Mouse (Mus musculus) ES-E14 (cell line): ENCODE data around the gene Eepd1. TPM values are rescaled to one million over a fixed set of nuclear protein-coding genes. Genes with fewer than 3 reads are reported as not detected.

Experiments
- DNase-seq: peaks from one replicate; pipeline ENCODE4 v3.0.0-alpha.2; 2013; ENCODE audit warnings: low read depth, low spot score
- H3K27ac ChIP-seq: 2 replicates; pipeline ENCODE4 v1.5.1; 2012; ENCODE audit warnings: low read depth, mild to moderate bottlenecking, low read length, moderate library complexity, mixed read lengths; ENCODE audit not compliant: poor library complexity, insufficient read depth, severe bottlenecking
- H3K36me3 ChIP-seq: 2 replicates; pipeline ENCODE4 v1.6.1; 2012; ENCODE audit warnings: mild to moderate bottlenecking, low read length, moderate library complexity, mixed read lengths; ENCODE audit not compliant: control insufficient read depth, poor library complexity, insufficient read depth, severe bottlenecking
- H3K4me1 ChIP-seq, 2 experiments: fragments of 150-350 bp in 1 of 2; sonication (generic) in 1 of 2; 2 replicates each; pipeline ENCODE4 v1.6.1; 2012; ENCODE audit warnings: low read length in 2 of 2, mild to moderate bottlenecking in 1 of 2, mixed read lengths in 1 of 2; ENCODE audit not compliant: control insufficient read depth in 2 of 2, insufficient read depth in 2 of 2, poor library complexity in 1 of 2
- H3K4me3 ChIP-seq, 2 experiments: fragments of 150-350 bp in 1 of 2; sonication (generic) in 1 of 2; 2 replicates each; pipeline ENCODE4 v1.5.1; 2012; ENCODE audit warnings: low read length in 2 of 2, low read depth in 1 of 2, mild to moderate bottlenecking in 1 of 2, mixed read lengths in 1 of 2; ENCODE audit not compliant: insufficient read depth in 1 of 2, poor library complexity in 1 of 2, severe bottlenecking in 1 of 2
- H3K9ac ChIP-seq: 2 replicates; pipeline ENCODE4 v1.6.1; 2012; ENCODE audit warnings: low read depth, mild to moderate bottlenecking, low read length, mixed read lengths; ENCODE audit not compliant: poor library complexity, insufficient read depth, severe bottlenecking
- H3K9me3 ChIP-seq: fragments of 150-350 bp; sonication (generic); 2 replicates; pipeline ENCODE4 v1.6.1; 2012; ENCODE audit warnings: low read depth, mild to moderate bottlenecking, low read length; ENCODE audit not compliant: control insufficient read depth, insufficient read depth
- CHD2 ChIP-seq: IDR thresholded peaks from 2 replicates; pipeline ENCODE4 v1.6.1; 2014; ENCODE audit warnings: mild to moderate bottlenecking, low read depth, low read length, inconsistent platforms
- HCFC1 ChIP-seq: IDR thresholded peaks from 2 replicates; pipeline ENCODE4 v1.6.1; 2012; ENCODE audit warnings: low read length, inconsistent platforms, borderline replicate concordance; ENCODE audit not compliant: insufficient read depth
- MAFK ChIP-seq: IDR thresholded peaks from 2 replicates; pipeline ENCODE4 v1.6.1; 2014; ENCODE audit warnings: mild to moderate bottlenecking, low read depth, low read length, inconsistent platforms; ENCODE audit not compliant: insufficient read depth
- ZC3H11A ChIP-seq: IDR thresholded peaks from 2 replicates; pipeline ENCODE4 v1.6.1; 2012; ENCODE audit warnings: low read depth, mild to moderate bottlenecking, inconsistent platforms, low read length, borderline replicate concordance
- ZNF384 ChIP-seq: IDR thresholded peaks from 2 replicates; pipeline ENCODE4 v1.6.1; 2012; ENCODE audit warnings: low read depth, low read length, inconsistent platforms
- in situ Hi-C, 2 experiments: fragments of 600-800 bp; cut with MboI; formaldehyde crosslinking; loops; one replicate each; pipeline ENCODE4 v1.15.1; 2025; ENCODE audit warnings: low sequenced_read_pairs in 2 of 2, inconsistent platforms in 1 of 2; ENCODE audit not compliant: unreplicated experiment in 2 of 2
- total RNA-seq: library from RNA; depleted of rRNA; stranded (reverse); fragments of 300-350 nt; gene quantifications from 2 replicates; pipeline ENCODE4 v1.2.3, GENCODE M21; 2012

The Eepd1 gene
- total RNA-seq, 1 experiment, result 3.5 TPM

- Histone ChIP-seq H3K36me3 (no peaks in the 10 kb centered on the region; the same call in 1 of the 2 replicates), H3K9ac (no peak overlapping the region), H3K4me1 (no peaks in the 10 kb centered on the region), H3K27ac (no peak overlapping the region), H3K4me3 (no peak overlapping the region), H3K9me3 (no peaks in the 10 kb centered on the region)
- no peak for DNase-seq
- in situ Hi-C loops, result no loop called here
- TF ChIP-seq HCFC1 (no peak), CHD2 (no peak), ZNF384 (no peak), MAFK (no peak), ZC3H11A (no peak)
Observed at GRCm38 (mm10) chr9:25490278-25491145, 9.2 kb downstream of the Eepd1 start.

GRCm38 (mm10) chr9:25493918-25494317 is 12.6 kb downstream of the Eepd1 start:
- no peak for DNase-seq
- TF ChIP-seq HCFC1 (no peak), CHD2 (no peak), ZC3H11A (no peak)

GRCm38 (mm10) chr9:25495601-25496000 is 14.3 kb downstream of the Eepd1 start:
- H3K4me3 ChIP-seq, result no peak overlapping the region
- no peak overlapping the region for H3K9ac ChIP-seq
- no peaks in the 10 kb centered on the region for H3K9me3 ChIP-seq
- DNase-seq, result no peak
- in situ Hi-C loops, result no loop called here
- TF ChIP-seq MAFK, result no peak
- TF ChIP-seq HCFC1, result no peak
- no peak for TF ChIP-seq CHD2
- TF ChIP-seq ZC3H11A, result no peak
- TF ChIP-seq ZNF384, result no peak
- H3K4me1 ChIP-seq, result no peaks in the 10 kb centered on the region
- H3K36me3 ChIP-seq, result no peaks in the 10 kb centered on the region
- no peak overlapping the region for H3K27ac ChIP-seq

More at GRCm38 (mm10) chr9:25493918-25494317, 12.6 kb downstream of the Eepd1 start:
- in situ Hi-C loops, result no loop called here
- Histone ChIP-seq H3K4me1 (no peaks in the 10 kb centered on the region), H3K9ac (no peak overlapping the region), H3K27ac (no peak overlapping the region), H3K9me3 (no peaks in the 10 kb centered on the region), H3K36me3 (no peaks in the 10 kb centered on the region), H3K4me3 (no peak overlapping the region)

- no peak overlapping the region for H3K4me3 ChIP-seq
- H3K27ac ChIP-seq, result no peak overlapping the region
- no peaks in the 10 kb centered on the region for H3K4me1 ChIP-seq
- H3K9me3 ChIP-seq, result no peaks in the 10 kb centered on the region
- TF ChIP-seq ZC3H11A (no peak), HCFC1 (no peak), CHD2 (no peak), ZNF384 (no peak), MAFK (no peak)
- no peaks in the 10 kb centered on the region for H3K36me3 ChIP-seq
- H3K9ac ChIP-seq, result no peak overlapping the region
- in situ Hi-C loops, result no loop called here
- DNase-seq, result no peak
Observed at GRCm38 (mm10) chr9:25496196-25496595, 14.8 kb downstream of the Eepd1 start.

GRCm38 (mm10) chr9:25496703-25497102 is 15.4 kb downstream of the Eepd1 start:
- no peak for DNase-seq
- Histone ChIP-seq H3K36me3 (no peaks in the 10 kb centered on the region), H3K4me3 (no peak overlapping the region), H3K27ac (no peak overlapping the region), H3K4me1 (no peaks in the 10 kb centered on the region), H3K9me3 (no peaks in the 10 kb centered on the region), H3K9ac (no peak overlapping the region)
- in situ Hi-C loops, result no loop called here
- TF ChIP-seq ZNF384, result no peak
- TF ChIP-seq HCFC1, result no peak
- TF ChIP-seq CHD2, result no peak
- no peak for TF ChIP-seq MAFK
- no peak for TF ChIP-seq ZC3H11A
